Mouse (Mus musculus): ENCODE measurements at regions not wholly inside any gene's neighbourhood (a gene's known extent, or its start where the extent isn't known, plus 50 kb on each side); places are given as distances from the start of the nearest gene placed in this dataset.
A peak's percentile ranks its signal among the peaks of the same experiment; 100 is the strongest.

GRCm38 (mm10) chr8:27677143-27678106 is 230.0 kb downstream of the Poteg start:
- DNase-seq (ENCODE audit: extremely low read depth, insufficient read length, low spot score): peak; percentile 15

GRCm38 (mm10) chr8:27679164-27679563 is 231.7 kb downstream of the Poteg start:
- no peak for DNase-seq (ENCODE audit: extremely low read depth, insufficient read length, low spot score)

DNA sequence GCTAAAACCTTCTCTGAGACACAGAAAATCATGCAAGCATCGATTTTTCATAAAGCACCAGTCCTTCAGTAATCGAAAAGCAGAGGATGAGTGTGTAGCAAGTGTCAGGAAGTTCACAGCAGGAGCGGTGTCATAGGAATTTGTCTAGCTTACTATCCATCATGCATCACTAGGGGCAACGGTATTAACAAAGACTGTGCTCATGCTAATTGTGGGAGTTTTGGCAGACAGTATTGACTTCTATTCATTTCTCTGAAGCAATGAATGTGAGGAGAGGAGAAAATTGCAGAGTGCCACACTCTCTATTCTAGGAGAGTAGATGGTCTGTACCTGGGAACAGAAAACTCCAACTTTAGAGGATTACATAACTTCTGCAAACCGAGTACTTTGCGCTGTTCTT is 274.5 kb downstream of the Poteg start:
- DNase-seq (ENCODE audit: extremely low read depth, insufficient read length, low spot score): no peak

DNA sequence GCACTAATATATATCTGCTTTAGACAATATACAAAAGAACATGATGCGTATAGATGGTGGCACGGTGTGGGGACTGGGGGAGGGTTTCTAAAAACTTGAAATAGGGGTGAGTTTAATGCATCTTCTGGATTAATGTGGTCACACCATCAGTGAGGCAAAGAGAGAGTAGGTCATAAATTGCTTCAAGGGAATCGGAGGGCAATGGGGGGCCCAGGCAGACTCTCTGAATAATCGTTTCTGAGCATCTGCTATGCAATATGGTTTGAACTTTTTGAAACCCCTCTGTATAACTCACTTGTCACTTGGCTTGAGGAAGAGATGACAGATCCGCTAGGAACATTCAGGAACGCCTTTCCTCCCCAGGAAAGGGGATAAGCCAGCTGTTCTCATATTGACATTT is 322.8 kb downstream of the Poteg start:
- no peak for DNase-seq (ENCODE audit: extremely low read depth, insufficient read length, low spot score)

DNA sequence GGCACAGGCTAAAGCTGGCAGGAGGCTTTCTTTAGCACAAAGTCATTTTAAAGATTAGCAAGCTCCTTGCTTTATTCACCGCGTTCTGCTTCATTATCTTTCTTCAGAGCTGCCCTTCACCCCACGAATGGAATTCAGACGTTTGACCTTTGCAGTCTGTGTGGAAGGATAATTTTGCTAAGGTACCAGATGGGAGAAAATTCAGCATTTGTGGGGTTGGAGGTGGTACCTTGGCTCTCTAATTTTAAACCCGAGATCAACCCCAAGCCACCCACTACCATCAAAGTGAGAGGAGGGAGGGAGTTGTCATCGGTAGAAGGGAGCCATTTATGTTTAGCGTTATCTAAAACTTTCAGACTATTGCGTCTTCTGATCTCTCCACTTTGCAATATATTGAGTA is 323.3 kb downstream of the Poteg start:
- DNase-seq (ENCODE audit: extremely low read depth, insufficient read length, low spot score): no peak

DNA sequence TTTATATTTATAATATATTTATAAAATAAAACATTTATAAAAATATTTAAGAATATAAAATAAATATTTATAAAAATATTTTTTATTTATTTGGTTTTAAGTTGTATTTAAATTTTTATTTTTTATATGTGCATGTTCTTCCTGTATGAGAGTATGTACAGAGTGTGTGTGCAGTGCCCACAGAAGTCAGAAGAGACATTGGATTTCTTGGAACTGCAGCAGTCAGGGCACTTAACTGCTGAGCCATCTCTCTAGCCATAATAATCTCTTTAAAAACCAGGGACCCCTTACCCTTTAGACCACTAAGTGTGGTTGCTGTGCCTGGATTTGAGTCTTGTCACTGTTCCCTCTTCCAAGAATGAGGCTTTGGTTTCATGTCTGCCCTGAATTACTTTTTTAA is 323.8 kb downstream of the Poteg start:
- no peak for DNase-seq (ENCODE audit: extremely low read depth, insufficient read length, low spot score)

DNA sequence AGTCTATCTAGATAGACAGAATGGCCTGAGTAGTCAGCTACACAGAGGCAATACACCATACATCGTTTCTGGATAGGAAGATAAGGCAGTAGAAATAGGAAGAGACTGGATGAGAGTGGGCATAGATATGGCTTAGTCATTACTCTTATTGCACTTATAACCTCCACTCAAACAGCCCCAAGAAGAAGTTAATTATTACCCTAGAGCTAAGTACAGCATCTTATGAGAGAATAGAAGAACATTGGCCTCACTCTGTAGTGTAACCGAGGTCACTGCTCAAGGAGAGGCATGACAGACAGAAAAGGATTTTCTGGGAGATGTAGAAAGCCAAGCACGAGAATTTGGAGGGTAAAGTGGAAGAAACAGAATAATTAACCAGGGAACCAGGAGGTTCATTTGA is 331.5 kb downstream of the Poteg start:
- DNase-seq (ENCODE audit: extremely low read depth, insufficient read length, low spot score): no peak

All from 3134 (cell line).